Mouse (Mus musculus): ENCODE measurements around the gene Arid3a. TPM values are rescaled to one million over a fixed set of nuclear protein-coding genes. Genes with fewer than 3 reads are reported as not detected.
A peak's percentile ranks its signal among the peaks of the same experiment; 100 is the strongest.

Arid3a gene
- polyA plus RNA-seq, 1 experiment from 2014 or later = 5.4 TPM

DNA sequence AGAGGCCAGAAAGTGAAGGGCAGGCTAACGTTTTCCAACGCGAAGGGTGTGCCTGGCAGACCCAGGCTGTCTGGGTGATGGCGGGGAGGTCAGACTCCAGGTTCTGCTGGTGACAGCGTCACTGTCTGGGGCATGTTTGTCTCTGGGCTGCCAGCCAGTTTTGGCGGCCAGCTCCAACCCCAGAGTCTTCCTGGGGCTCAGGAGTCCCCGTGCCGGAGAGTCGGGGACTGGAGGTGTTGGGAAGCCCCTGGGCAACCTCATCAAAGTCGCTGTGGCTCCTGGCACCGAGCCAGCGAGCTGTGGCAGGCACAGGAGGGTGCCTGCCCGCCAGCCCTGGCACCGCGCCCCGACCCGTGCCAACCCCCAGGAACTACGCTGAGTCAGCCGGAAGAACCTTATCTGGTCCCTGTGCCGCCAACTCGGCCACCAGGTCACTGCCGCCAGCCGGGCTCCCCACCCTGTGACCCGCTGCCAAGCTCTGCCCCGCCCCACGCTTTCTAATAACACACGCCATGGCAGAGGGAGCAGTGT is 10.1 kb downstream of the Arid3a start:
- DNase-seq (no peak), ATAC-seq (ENCODE audit: low read depth) (0 out of 2 replicates have a peak, but pooled peaks have one; percentile 7)
- H3K9ac ChIP-seq = peak overlapping the region; percentile 13; the same call in 1 of the 2 replicates
- peak overlapping the region; percentile 75 for H3K27ac ChIP-seq
- H3K9me3 ChIP-seq (replicated peaks) = no peaks in the 10 kb centered on the region
- H3K36me3 ChIP-seq = peaks cover 54% of the 10 kb centered on the region
- peaks cover 98% of the 10 kb centered on the region for H3K4me1 ChIP-seq (replicated peaks)
- H3K4me3 ChIP-seq (replicated peaks) = no peak overlapping the region
- no peaks in the 10 kb centered on the region for H3K27me3 ChIP-seq
- peak overlapping the region; percentile 19; the same call in 1 of the 2 replicates for H3K4me2 ChIP-seq
- 61% methylated on average over 27 of the region's 27 CpGs for WGBS (ENCODE audit: insufficient replicate concordance)

DNA sequence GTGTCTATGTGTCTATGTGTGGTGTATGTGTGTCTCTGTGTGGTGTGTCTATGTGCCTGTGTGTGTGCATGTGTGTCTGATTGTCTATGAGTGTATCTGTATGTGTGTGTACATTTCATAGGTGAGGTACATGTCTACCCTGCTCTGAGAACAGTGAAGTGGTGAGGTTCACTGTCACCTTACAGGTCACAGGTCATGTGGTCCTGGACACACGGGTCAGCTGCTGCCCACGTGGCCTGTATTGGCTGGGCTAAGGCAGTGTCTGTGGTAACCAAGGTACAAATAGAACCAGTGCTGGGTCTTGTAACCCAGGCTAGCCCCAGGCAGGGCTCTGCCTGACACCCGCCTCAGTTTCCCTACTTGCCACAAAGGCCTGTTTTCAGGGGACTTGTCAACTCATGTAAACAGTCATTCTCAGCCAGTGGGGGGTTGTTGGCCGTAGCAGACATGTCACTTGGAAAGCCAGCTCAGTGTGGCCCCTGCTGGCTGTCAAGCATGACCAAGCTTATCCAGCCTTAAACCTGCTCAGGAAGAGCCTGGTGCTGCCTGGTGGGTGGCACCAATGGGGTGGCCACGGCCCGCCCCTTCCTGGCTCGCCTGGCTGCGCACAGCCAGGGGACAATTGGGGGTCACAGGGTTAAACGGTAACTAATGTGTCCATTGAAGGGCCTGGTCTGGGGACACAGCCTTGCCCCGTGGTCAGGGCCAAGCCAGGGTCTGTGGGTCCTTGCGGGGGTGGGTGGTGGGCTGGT is 11.1 kb downstream of the Arid3a start:
- peak overlapping the region; percentile 6; the same call in 1 of the 2 replicates for H3K4me2 ChIP-seq
- H3K36me3 ChIP-seq = peaks cover 45% of the 10 kb centered on the region
- peaks cover 98% of the 10 kb centered on the region for H3K4me1 ChIP-seq (replicated peaks)
- H3K27me3 ChIP-seq = no peaks in the 10 kb centered on the region
- DNase-seq = no peak
- 68% methylated on average over 11 of the region's 11 CpGs for WGBS (ENCODE audit: insufficient replicate concordance)
- peak; percentile 47 for ATAC-seq (ENCODE audit: low read depth)
- H3K4me3 ChIP-seq (replicated peaks) = no peak overlapping the region
- no peaks in the 10 kb centered on the region for H3K9me3 ChIP-seq (replicated peaks)
- no peak overlapping the region for H3K9ac ChIP-seq
- peak overlapping the region; percentile 75 for H3K27ac ChIP-seq

DNA sequence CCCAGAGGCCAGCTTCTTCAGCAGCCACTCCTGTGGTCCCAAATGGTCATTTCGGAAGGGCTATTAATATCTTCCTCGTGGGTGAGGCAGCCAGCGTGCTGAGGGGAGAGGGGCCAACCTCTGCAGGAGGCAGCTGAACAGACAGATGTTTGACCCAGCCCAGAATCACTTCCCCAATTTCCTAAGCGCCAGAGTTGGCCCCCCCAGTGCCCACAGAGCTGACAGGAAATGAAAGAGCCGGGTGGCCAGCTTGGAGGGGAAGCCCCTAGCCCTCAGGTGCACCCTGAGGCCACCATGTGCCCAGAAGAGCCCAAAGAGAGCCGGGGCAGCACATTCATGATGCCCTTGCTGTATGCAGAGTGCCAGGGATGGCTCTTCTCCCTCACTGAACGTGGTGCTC is 13.9 kb downstream of the Arid3a start:
- H3K9ac ChIP-seq = no peak overlapping the region
- 28% methylated on average over 7 of the region's 7 CpGs for WGBS (ENCODE audit: insufficient replicate concordance)
- no peak for DNase-seq

DNA sequence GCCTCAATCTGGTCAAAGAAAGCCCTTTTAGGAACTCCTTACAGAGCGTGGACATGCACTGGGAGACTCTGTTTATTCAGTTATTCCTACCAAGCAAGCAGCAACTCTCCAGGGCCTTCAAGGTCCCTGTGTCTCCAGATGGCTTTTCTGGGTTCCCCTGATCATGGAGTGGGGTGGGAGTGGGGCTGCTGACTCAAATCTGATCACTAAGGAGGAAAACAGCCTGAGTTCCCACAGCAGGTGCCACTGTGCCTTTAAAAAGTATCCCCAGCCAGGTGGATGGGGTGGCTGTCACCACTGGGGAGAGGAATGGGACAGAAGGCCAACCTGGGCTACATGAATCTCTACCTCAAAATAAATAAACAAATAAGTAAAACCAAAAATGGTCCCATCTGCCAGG is 16.1 kb downstream of the Arid3a start:
- Histone ChIP-seq H3K27ac (peak overlapping the region; percentile 47), H3K36me3 (peaks cover 18% of the 10 kb centered on the region), H3K4me1 (replicated peaks) (peaks cover 98% of the 10 kb centered on the region), H3K4me2 (0 out of 2 replicates have a peak overlapping the region, but pooled peaks have one; percentile 21), H3K4me3 (replicated peaks) (no peak overlapping the region), H3K27me3 (no peaks in the 10 kb centered on the region), H3K9ac (0 out of 2 replicates have a peak overlapping the region, but pooled peaks have one; percentile 49), H3K9me3 (replicated peaks) (no peaks in the 10 kb centered on the region)
- 69% methylated on average over 1 of the region's 1 CpGs for WGBS (ENCODE audit: insufficient replicate concordance)
- DNase-seq (no peak), ATAC-seq (ENCODE audit: low read depth) (no peak)

More for the DNA sequence above, 13.9 kb downstream of the Arid3a start:
- H3K4me3 ChIP-seq (replicated peaks) = no peak overlapping the region
- H3K4me1 ChIP-seq (replicated peaks) = peaks cover 99% of the 10 kb centered on the region
- no peak overlapping the region for H3K4me2 ChIP-seq
- peaks cover 20% of the 10 kb centered on the region for H3K36me3 ChIP-seq
- H3K27ac ChIP-seq = no peak overlapping the region
- no peaks in the 10 kb centered on the region for H3K9me3 ChIP-seq (replicated peaks)
- ATAC-seq (ENCODE audit: low read depth) = no peak
- no peaks in the 10 kb centered on the region for H3K27me3 ChIP-seq

DNA sequence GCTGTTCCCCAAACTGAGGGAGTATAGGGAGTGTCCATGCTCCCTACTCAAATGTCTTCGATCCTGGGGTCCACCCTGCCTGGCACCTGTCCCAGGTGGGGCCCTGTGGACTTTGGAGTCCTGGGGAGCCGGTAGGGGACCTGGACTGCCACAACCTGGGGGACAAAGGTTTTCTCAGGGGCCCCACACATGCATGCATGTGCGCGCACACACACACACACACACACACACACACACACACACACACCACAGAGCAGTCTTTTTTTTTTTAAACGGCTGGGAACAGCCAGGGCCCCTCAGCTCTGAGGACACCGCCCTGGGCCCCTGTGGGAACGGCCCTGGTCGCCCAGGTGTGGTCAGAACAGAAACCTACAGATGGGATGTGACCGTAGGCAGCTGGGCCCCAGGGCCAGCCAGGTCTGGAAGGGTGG is 16.6 kb downstream of the Arid3a start:
- no peaks in the 10 kb centered on the region for H3K27me3 ChIP-seq
- DNase-seq (no peak), ATAC-seq (ENCODE audit: low read depth) (no peak)
- 39% methylated on average over 9 of the region's 9 CpGs for WGBS (ENCODE audit: insufficient replicate concordance)
- no peaks in the 10 kb centered on the region for H3K9me3 ChIP-seq (replicated peaks)
- H3K4me1 ChIP-seq (replicated peaks) = peaks cover 96% of the 10 kb centered on the region
- H3K4me3 ChIP-seq (replicated peaks) = no peak overlapping the region
- peaks cover 17% of the 10 kb centered on the region for H3K36me3 ChIP-seq
- H3K4me2 ChIP-seq = 0 out of 2 replicates have a peak overlapping the region, but pooled peaks have one; percentile 21
- H3K9ac ChIP-seq = peak overlapping the region; percentile 49
- H3K27ac ChIP-seq = peak overlapping the region; percentile 70

DNA sequence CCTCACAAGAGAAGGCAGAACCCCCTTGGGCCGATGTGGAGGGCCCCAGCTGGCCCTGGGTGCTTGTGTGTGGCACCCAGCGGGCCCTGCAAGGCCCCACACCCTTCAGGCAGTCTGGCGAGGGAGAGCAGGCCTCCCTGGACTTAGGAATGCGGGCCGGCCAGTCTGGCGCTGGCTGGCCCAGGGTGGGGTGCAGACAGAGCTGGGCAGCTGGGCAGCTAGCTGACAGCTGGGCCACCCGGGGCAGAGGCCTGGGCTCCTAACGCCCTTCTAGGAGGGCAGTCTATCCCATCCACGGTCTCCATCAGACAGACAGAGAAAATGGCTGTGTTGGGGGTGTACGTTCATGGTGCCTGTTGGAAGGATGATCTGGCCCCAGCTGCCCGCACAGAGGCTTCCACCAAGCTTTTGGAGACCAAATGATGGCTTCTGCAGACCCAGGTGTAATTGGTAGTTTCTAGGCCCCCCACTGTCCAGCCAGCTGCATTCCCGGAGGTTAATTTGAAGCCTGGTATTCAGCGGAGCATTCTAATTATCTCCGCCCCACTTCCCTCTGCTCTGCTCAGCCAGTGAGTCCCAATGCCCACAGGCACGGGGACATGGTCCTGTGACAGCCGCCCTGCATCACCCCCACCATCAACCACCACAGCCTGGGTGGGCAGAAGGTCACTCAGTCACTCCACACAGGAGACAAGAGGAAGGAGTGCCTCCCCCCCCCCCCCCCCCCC is 18.8 kb downstream of the Arid3a start:
- Histone ChIP-seq H3K9ac (peak overlapping the region; percentile 68; the same call in 1 of the 2 replicates), H3K4me2 (peak overlapping the region; percentile 60), H3K27ac (peak overlapping the region; percentile 84), H3K4me1 (replicated peaks) (peaks cover 94% of the 10 kb centered on the region), H3K36me3 (peaks cover 27% of the 10 kb centered on the region), H3K4me3 (replicated peaks) (no peak overlapping the region), H3K27me3 (no peaks in the 10 kb centered on the region), H3K9me3 (replicated peaks) (no peaks in the 10 kb centered on the region)
- ATAC-seq (ENCODE audit: low read depth) = no peak
- DNase-seq = no peak
- 52% methylated on average over 16 of the region's 16 CpGs for WGBS (ENCODE audit: insufficient replicate concordance)

DNA sequence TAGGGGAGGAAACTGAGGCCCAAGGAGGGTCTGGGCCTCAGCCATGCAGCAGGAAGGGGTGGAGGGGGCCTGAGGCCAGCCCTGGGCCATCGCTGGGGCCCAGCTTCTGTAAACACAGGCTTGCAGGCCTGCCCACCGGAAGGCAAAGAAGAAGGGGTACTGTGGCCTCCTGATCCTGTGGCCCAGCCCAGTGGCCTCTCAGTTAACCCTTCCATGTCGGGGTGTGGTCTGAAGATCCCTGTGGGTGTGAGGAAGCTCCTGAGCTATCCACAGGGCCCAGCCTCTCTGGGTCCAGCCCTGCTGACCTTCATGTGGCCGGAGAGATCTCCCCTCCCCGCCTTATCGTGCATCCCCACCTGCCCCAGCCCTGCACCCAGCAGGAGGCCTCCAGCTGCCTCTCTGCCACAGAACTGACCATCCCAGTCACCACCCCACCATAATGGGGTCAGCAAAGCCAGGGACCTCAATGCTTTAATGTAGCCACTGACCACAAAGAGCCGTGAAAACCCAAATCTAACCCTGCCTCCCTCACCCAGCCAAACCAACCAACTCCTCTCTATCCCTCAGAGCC is 20.0 kb downstream of the Arid3a start:
- H3K4me1 ChIP-seq (replicated peaks) = peaks cover 84% of the 10 kb centered on the region
- WGBS (ENCODE audit: insufficient replicate concordance) = 6% methylated on average over 7 of the region's 7 CpGs
- H3K27ac ChIP-seq = peak overlapping the region; percentile 84
- H3K9me3 ChIP-seq (replicated peaks) = no peaks in the 10 kb centered on the region
- no peaks in the 10 kb centered on the region for H3K27me3 ChIP-seq
- DNase-seq = peak; percentile 72
- peak overlapping the region; percentile 31; the same call in 1 of the 2 replicates for H3K4me3 ChIP-seq (replicated peaks)
- peak overlapping the region; percentile 68 for H3K9ac ChIP-seq
- peak; percentile 74 for ATAC-seq (ENCODE audit: low read depth)
- H3K36me3 ChIP-seq = peaks cover 38% of the 10 kb centered on the region
- H3K4me2 ChIP-seq = peak overlapping the region; percentile 60

DNA sequence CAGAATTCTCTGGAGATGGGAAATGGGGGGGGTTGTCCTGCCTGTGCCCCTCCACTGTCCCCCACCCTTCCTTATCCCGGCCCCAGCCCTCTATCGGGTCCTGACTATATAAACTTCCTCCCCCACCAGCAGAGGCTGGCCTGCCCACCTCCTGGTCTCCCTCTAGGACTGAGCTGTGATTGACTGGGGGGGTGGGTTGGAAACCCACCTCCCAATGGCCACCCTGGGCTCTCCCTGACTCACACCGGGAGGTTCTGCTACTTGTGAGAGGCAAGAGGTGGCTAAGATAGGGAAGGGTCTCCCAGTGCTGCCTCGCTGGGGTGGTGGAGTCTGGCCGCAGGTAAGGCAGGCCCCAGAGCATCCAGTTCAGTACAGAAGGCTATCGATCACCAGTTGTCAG is 20.7 kb downstream of the Arid3a start:
- Histone ChIP-seq H3K27ac (peak overlapping the region; percentile 84), H3K4me1 (replicated peaks) (peaks cover 77% of the 10 kb centered on the region), H3K36me3 (peaks cover 36% of the 10 kb centered on the region), H3K4me3 (replicated peaks) (no peak overlapping the region), H3K4me2 (peak overlapping the region; percentile 60), H3K9ac (no peak overlapping the region), H3K27me3 (no peaks in the 10 kb centered on the region), H3K9me3 (replicated peaks) (no peaks in the 10 kb centered on the region)
- ATAC-seq (ENCODE audit: low read depth) (no peak), DNase-seq (no peak)
- WGBS (ENCODE audit: insufficient replicate concordance) = 62% methylated on average over 6 of the region's 6 CpGs

DNA sequence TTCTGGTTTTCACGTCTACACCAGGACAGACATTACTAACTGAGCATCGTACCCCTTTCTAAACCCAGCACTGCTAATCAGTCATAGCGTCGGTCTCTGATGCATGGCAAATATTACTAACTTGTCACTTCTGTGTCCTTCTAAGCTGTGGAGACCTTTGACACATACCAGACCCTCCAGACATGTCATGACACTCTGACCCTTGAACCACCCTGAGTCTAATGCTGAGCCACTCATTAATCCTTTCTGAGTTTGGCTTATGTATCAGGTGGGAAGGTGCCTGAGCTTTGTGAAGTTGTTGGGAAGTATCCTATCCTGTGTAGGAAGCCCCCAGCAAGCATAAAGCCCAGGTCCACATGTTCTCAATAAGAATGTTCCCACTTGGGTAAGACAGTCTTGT is 23.0 kb downstream of the Arid3a start:
- WGBS (ENCODE audit: insufficient replicate concordance) = 80% methylated on average over 4 of the region's 4 CpGs
- H3K9ac ChIP-seq = no peak overlapping the region
- peaks cover 64% of the 10 kb centered on the region for H3K4me1 ChIP-seq (replicated peaks)
- H3K4me3 ChIP-seq (replicated peaks) = no peak overlapping the region
- no peak for ATAC-seq (ENCODE audit: low read depth)
- DNase-seq = no peak
- H3K36me3 ChIP-seq = peaks cover 47% of the 10 kb centered on the region
- H3K9me3 ChIP-seq (replicated peaks) = no peaks in the 10 kb centered on the region
- H3K27ac ChIP-seq = no peak overlapping the region; the same call in 1 of the 2 replicates
- H3K4me2 ChIP-seq = no peak overlapping the region
- H3K27me3 ChIP-seq = no peaks in the 10 kb centered on the region

DNA sequence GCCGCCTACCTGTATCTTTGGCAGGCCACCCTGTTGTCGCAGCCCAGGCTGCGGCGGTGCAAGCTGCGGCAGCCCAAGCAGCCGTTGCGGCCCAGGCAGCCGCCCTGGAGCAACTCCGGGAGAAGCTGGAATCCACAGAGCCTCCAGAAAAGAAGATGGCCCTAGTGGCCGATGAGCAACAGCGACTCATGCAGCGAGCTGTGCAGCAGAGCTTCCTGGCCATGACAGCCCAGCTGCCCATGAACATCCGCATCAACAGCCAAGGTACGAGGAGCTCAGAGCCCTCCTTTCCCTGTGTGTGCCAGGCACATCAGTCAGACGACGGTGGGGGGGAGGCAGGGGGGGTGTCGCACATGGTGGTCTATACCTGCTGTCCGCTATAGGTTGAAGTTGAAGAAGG is 23.8 kb downstream of the Arid3a start:
- ATAC-seq (ENCODE audit: low read depth) (no peak), DNase-seq (no peak)
- Histone ChIP-seq H3K4me2 (no peak overlapping the region), H3K27me3 (no peaks in the 10 kb centered on the region), H3K4me3 (replicated peaks) (no peak overlapping the region), H3K9ac (no peak overlapping the region), H3K36me3 (peaks cover 47% of the 10 kb centered on the region), H3K27ac (no peak overlapping the region), H3K9me3 (replicated peaks) (no peaks in the 10 kb centered on the region), H3K4me1 (replicated peaks) (peaks cover 57% of the 10 kb centered on the region)
- WGBS (ENCODE audit: insufficient replicate concordance) = 88% methylated on average over 18 of the region's 18 CpGs

DNA sequence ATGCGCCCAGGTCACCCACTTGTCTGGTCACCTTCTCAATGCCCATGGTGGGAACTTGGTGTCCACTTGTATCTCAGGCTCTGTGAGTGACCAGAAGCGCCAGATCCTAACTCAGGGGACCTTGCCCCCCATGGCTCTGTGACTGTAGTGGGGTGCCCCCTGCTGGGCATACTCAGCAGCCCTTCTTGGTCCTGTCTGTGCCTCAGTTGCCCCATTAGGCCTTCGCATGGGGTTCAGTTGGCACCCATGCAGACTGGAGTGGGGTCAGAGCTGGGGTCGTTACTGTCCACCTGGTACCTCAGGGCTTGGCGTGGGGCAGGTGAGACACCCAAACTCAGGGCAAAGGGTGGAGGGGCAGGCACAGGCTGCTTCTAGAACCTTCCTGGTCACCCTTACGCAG is 27.1 kb downstream of the Arid3a start:
- no peak overlapping the region for H3K9ac ChIP-seq
- peaks cover 39% of the 10 kb centered on the region for H3K4me1 ChIP-seq (replicated peaks)
- 68% methylated on average over 6 of the region's 6 CpGs for WGBS (ENCODE audit: insufficient replicate concordance)
- H3K27ac ChIP-seq = no peak overlapping the region
- no peak overlapping the region for H3K4me3 ChIP-seq (replicated peaks)
- no peak for ATAC-seq (ENCODE audit: low read depth)
- no peaks in the 10 kb centered on the region for H3K27me3 ChIP-seq
- no peaks in the 10 kb centered on the region for H3K9me3 ChIP-seq (replicated peaks)
- H3K36me3 ChIP-seq = peaks cover 38% of the 10 kb centered on the region
- no peak overlapping the region for H3K4me2 ChIP-seq
- DNase-seq = no peak

All from liver, embryonic 13.5 days (tissue).